Mouse (Mus musculus) retina, adult 2 months (tissue): ENCODE data around the gene Fam163b.

Experiments used
- DNase-seq: peaks from one replicate; pipeline ENCODE4 v3.0.0-alpha.2; 2012; ENCODE audit warnings: low read depth, low spot score

The Fam163b gene

DNA sequence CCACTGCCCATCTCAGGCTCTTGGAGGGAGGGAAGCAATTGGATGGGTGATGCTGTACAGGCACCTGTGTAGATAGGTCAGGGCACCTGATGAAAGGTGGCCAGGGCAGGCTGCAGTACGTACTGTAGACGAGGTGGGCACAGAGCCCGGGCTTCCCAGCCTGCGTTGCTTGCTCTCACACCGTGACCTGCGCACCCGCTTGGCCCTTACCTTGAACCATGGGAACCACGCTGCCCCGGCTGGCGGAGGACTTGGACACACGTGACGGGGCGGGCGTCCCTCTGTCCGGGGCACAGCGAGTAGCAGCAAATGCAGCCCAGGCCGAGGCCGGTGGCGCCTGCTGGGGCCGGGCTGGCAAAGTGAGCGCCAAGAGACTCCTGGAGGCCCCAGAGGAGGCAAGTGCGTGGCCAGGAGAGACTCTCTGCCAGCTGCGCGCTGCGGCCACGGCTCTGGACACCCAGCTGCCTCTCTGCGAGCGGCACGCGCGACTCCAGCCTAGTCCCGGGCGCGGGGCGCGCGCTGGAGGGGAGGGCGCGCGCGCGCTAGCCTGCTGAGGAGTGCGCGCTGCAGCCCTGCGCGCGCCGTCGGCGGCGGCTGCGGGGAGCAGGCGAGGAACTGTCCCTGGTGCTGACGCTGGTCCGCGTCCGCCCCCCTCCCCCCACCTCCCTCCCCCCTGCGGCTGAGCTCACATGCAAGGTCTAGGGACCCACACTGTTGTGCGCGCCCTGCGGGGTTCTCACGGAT is at the start of gene Fam163b:
Gene Fam163b, minus strand, starts transcription at position 542 of the 744 bp plus-strand sequence.
- DNase-seq, result peak; percentile 28

DNA sequence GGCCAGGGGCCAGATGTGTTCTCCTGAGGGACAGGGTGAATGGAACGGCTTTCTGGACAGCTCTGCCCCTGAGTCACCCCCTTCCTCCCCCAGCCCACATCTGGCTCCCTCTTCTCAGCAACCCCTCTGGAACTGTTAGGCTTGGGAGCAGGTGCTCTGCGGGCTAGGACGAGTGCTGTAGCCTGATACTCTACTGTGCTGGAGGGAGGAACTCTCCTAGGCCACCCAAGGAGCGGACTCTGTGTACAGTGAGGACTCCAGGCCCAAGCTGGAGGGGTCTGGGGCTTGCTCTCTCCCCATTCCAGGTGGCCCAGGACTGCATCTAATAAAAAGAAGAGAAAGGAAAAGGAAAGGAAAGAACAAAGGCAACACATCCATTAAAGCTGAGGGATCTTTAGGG is 47.7 kb upstream of the Fam163b start:
- DNase-seq, result no peak

DNA sequence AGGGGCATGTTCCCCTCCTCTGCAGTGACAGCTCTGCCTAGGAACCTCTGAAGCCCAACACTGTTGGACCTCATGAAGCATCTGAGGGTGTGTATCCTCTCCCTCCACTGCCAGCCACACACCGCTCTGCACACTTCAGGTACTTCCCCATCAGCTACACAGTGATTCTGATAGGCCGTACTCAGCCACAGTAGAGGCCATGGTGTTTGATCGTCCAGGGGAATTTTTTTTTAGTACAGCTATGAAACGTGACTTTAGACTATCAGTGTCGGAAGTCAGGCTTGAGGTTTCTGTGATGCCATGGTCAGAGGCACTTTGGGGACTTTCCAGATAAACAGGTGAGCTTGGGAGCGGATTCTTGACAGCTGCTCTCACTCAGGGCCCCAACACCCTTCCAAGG is 45.2 kb upstream of the Fam163b start:
- no peak for DNase-seq

GRCm38 (mm10) chr2:27183734-27184133 is 41.4 kb upstream of the Fam163b start:
- no peak for DNase-seq

- DNase-seq, result no peak
Observed at GRCm38 (mm10) chr2:27181907-27182306, 39.6 kb upstream of the Fam163b start.

DNA sequence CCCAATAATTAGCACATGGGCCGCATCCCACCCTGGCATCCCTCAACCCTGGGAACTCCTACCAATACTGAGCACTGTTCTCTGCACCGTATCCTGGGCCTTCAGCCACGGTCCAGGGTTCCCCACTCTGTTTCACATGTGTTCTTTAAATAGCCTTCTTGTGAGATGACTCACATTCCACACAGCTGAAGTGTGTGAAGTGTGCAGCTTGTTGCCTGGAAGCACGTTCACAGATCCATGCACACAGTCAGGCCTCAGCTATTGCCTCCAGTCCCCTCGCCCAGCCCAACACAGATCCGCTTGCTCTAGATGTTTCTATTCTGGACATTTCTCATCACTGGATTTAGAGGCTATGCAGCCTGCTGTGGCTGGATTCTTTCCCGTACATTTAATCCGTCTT is 36.8 kb upstream of the Fam163b start:
- no peak for DNase-seq

DNA sequence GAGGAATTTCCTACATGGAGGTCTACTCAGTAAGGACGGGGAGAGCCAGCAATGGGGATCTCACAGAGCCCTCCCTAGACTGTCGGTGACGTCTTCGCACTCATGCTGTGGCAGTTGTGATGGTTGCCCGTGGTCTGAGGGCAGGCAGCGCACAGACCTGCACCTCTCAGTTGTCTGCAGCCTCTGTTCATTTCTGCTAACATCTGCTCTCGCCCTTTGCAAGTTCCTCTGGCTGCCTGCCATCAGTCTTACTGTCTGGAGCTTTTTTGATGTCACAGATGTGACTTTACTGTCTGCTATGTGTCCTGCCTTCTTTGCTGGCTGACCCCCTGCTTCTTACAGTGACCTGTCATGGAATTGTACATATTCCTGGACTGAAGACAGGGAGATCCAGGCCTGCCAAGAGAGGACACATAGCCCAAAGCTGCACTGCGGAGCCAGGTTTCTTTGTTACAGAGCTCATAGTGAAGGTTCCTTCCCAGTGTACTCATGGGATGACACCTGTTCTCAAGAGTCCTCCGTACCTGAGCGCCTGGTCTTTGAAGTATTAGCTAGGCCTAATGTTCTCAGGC is 33.5 kb upstream of the Fam163b start:
- DNase-seq, result no peak

GRCm38 (mm10) chr2:27174242-27174641 is 32.0 kb upstream of the Fam163b start:
- no peak for DNase-seq

DNA sequence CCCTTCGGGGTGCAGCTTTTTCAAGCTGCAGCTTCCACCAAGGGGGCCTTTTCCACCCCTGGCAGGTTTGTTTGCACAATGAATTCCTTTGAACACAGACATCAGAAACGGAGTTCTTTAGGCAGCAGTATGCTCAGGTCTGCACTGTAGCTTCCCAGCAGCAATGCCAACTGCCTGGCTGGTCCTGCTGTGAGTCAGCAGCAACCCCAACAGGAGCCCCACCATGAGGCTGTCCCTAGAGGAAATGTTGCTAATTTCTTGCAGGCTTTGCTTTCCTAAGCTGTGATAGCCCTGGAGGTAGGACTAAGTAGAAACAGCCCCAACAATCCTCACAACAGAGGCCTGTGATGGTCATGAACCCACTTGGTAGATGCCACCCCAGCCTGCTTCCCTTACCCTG is 24.7 kb upstream of the Fam163b start:
- no peak for DNase-seq

- no peak for DNase-seq
Observed at GRCm38 (mm10) chr2:27166074-27166473, 23.8 kb upstream of the Fam163b start.

DNA sequence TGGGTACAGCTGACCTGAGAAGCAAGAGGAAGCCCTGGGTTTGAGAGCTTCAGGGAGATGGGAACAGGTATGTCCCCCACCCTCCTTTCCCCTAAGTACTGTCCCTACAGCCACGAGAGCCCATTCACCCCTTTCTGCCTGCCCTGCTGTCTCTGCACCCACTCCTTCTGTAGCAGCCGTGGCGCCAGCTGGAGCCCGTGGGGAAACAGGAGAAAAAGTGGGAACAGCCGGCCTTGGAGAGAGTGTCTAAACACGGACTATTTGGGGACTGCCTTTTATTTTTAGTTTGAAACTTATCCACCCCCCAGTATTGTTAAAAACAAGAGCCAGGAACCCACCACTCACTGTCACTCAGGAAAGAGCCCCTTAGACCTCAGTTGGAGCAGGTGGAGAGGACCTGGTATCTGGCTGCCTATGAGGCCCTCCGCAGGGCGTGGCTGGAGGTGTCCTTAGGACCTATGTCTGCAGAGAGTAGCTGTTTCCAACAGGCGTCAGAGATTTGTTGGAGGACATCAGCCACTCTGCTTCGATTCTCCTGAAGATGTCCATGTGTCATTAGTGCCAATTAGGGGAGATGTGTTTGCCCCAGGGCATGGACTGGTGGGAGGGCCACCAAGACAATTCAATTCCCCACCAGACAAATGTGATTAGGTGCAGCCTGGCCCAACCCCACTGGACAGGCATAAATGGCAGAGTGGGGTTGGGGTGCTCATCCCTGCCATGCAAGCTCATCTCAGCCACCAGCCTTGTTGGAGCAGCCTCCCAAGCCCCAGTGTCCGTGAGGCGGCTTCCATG is 22.7 kb upstream of the Fam163b start, which contains the start of gene Dbh:
Gene Dbh, plus strand, starts transcription at position 438 of the 795 bp plus-strand sequence.
- DNase-seq, result no peak

DNA sequence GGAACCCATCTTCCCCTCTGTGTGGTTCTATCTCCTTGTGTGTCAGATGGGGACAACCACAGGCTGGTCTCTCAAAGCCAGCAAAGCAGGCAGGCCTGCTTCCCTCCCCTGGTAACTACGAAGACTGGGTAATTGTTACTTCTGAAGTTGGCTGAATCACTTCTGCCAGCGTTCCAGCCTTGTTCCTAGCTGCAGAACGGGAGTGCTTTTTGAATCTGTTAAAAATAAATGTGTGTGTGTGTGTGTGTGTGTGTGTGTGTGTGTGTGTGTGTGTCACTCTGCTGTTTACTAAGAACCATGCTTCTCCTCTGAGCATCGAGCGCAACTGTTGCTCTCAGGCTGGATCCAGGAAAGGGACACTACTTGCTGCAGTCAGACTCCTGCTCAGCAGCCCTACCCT is 21.6 kb upstream of the Fam163b start:
- no peak for DNase-seq

- peak; percentile 26 for DNase-seq
Observed at GRCm38 (mm10) chr2:27162656-27163055, 20.4 kb upstream of the Fam163b start.

- no peak for DNase-seq
Observed at GRCm38 (mm10) chr2:27161526-27161925, 19.2 kb upstream of the Fam163b start.

DNA sequence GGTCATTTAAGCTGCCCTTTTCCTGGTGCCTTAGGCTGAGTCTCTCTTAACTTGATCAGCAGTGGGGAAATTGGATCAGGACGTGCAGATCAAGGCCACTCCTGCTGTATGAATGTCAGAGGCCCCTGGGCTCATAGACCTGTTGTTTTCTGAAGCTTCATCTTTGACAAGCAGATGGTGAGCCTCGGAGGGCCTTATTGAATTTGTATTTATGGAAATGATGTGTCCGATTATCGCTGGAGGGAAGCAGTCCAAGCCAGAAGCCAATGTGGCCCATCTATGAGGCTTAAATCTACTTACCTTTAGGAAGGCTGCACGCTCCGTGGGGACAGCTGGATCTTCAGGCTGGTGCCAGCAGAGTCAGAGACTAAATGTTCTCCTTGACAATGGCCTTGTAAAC is 14.3 kb upstream of the Fam163b start:
- DNase-seq, result no peak

DNA sequence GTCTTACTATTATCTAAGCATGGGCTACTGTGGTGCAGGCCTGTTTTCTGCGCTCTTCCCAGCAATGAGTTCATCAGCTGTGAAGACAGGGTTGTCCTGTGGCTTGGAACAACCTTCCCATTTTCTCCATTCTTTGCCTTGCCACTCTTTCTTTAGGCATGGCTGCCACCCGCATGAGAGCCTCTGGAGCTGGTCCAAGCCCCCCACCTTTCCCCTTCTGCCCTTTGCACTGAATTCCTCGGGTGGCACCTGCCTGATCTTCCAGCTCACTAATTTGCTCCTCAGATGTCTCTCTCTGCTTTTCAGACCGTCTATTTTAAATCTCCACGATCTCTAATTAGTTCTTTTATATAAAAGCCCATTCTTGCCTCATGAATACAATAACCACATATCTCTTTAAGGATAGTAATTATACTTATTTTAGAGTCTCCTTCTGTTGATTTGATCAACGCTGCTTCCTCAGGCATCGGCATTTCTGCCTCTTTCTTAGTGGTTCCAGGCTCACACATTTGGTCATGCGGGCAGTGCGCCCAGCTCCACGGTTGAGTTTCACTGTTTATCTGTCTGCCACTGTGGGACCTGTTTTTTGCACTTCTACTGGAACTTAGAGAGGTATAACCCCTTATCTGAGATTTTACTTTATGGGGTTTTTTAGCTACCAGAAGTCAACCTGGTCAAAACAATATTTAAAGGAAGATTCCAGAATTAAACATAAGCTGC is 12.3 kb upstream of the Fam163b start:
- no peak for DNase-seq

GRCm38 (mm10) chr2:27149457-27149856 is 7.2 kb upstream of the Fam163b start:
- no peak for DNase-seq

GRCm38 (mm10) chr2:27146840-27147239 is 4.5 kb upstream of the Fam163b start:
- no peak for DNase-seq

DNA sequence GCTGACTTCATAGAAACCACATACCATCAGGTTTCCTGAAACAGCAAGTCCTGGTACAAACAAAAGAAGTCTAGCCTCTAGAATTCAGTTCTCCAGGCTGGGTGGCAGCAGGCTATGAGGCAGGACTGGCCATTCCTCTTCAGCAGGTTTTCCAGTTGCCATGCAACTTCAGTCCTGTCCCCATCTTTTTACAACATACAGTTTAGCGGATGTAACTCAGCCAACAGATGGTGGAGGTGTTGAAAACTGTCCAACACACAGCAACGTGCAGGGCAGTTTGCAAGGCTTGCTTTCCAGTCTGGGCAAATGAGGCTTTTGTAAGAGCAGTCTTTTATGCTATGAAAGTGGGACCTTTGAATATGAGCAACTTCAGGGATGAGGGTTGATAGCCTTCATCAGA is 2.7 kb upstream of the Fam163b start:
- DNase-seq, result no peak

DNA sequence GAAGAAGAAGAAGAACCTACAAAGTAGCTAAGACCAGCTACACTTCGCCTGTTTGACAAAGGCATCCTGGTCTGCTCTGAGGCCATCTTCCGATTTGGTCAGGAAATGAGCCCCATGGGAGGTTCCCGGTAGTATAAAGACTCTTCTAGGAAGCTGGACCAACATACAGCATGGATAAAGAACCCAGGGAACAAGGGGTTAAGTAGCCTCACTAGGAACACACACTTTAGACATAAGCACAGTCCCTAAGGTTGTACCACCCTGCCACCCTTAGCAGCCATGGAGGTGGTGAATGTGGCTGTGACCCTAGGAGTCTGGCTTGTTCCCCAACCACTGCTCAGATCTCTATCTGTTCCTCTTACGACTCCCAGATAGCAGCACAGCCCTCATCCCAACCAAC is 3.9 kb downstream of the Fam163b start:
- DNase-seq, result no peak

DNA sequence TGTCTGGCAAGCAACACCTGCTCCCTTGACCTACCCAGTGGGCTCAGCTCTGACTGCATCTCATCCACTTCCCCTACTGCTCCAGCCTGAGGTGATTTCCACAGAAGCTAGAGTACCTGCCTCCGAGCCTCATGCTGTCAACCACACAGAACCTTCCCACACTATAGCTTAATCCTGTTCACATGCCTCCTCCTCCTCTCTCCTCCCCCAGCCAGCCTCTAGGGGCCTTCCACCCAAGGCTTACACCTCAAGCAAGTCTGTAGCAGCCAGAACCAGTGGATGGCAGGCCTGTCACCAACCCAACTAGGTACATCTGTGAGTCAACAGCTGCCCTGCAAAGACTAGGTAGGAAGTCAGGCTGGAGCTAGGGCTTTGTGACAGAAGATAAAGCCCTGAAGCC is 5.5 kb downstream of the Fam163b start:
- no peak for DNase-seq

DNA sequence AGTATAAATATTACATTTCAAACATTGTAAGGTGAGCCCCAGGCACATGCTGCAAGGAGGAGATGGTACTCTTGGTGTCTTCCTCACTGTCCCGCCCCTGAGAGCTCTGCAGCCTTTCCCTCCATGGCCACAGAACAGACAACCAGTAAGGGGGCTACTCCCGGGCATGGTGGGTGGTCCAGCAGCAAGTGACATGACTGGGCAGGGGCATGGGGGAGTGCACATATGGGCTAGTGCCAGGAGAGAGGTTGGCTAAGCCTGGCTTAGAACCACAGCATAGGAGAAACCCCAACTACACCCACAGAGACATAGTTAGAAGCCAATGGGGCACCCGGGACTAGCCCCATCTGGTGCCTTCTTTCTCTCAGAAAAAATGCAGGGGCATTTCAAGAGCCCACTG is 6.0 kb downstream of the Fam163b start:
- no peak for DNase-seq
